In genomic region chr16:29735371-29736008, GRCm38 (mm10) we compare ENCODE assay signal across 8 mouse cellular contexts.
DNase-seq lines count a peak whose midpoint lies in the region; ATAC-seq and TF ChIP-seq lines count a peak whose summit lies in the region.

No protein-coding gene starts in this region.

- H3K4me3 ChIP-seq in lung, postnatal 0 days (ENCODE audit: low read depth, low read length): no peak overlapping the region
- no peak overlapping the region for H3K4me3 ChIP-seq in embryonic facial prominence, embryonic 14.5 days (ENCODE audit: low read depth, low read length)
- no peak overlapping the region for H3K4me3 ChIP-seq in intestine, embryonic 16.5 days (ENCODE audit: low read length)
- H3K4me3 ChIP-seq in neural tube, embryonic 15.5 days (replicated peaks): no peak overlapping the region

- no peak overlapping the region for H3K27ac ChIP-seq in lung, postnatal 0 days (ENCODE audit: low read length)
- H3K27ac ChIP-seq in embryonic facial prominence, embryonic 14.5 days (replicated peaks; ENCODE audit: low read depth, low read length): peak overlapping the region; percentile 65
- H3K27ac ChIP-seq in intestine, embryonic 16.5 days (ENCODE audit: low read length): peak overlapping the region; percentile 79
- no peak overlapping the region for H3K27ac ChIP-seq in neural tube, embryonic 15.5 days (replicated peaks)

- TF ChIP-seq EP300 in lung, postnatal 0 days (IDR thresholded peaks at IDR 0.05): no peak

- H3K4me2 ChIP-seq in lung, postnatal 0 days (replicated peaks; ENCODE audit: low read depth, low read length): no peak overlapping the region
- peak overlapping the region; percentile 44 for H3K4me2 ChIP-seq in embryonic facial prominence, embryonic 14.5 days (ENCODE audit: low read depth, low read length)
- no peak overlapping the region for H3K4me2 ChIP-seq in intestine, embryonic 16.5 days (ENCODE audit: low read depth, low read length)
- peak overlapping the region; percentile 29; the same call in 1 of the 2 replicates for H3K4me2 ChIP-seq in neural tube, embryonic 15.5 days

- WGBS in lung, postnatal 0 days: 25% methylated on average over 12 of the region's 12 CpGs
- WGBS in embryonic facial prominence, embryonic 14.5 days: 4% methylated on average over 12 of the region's 12 CpGs
- 23% methylated on average over 12 of the region's 12 CpGs for WGBS in intestine, embryonic 16.5 days
- 16% methylated on average over 12 of the region's 12 CpGs for WGBS in neural tube, embryonic 15.5 days

- no peak for ATAC-seq in lung, postnatal 0 days
- peak; percentile 32; the same call in 1 of the 2 replicates for ATAC-seq in embryonic facial prominence, embryonic 14.5 days (ENCODE audit: low read depth)
- ATAC-seq in intestine, embryonic 16.5 days: peak; percentile 43
- ATAC-seq in neural tube, embryonic 15.5 days (ENCODE audit: low FRiP score): 0 out of 2 replicates have a peak, but pooled peaks have one; percentile 13
- no peak for ATAC-seq in erythroid progenitor cell, adult 5-6 weeks (replicated peaks; ENCODE audit: low FRiP score, poor library complexity, severe bottlenecking)
- ATAC-seq in CD4-positive, CD25-positive, alpha-beta regulatory T cell, adult 4 months: no peak

- H3K4me1 ChIP-seq in lung, postnatal 0 days (ENCODE audit: insufficient read depth, low read depth, low read length): peaks cover 7% of the 10 kb centered on the region; the same call in 1 of the 2 replicates
- peaks cover 25% of the 10 kb centered on the region for H3K4me1 ChIP-seq in embryonic facial prominence, embryonic 14.5 days (ENCODE audit: control insufficient read depth, insufficient read depth, low read length)
- peaks cover 17% of the 10 kb centered on the region for H3K4me1 ChIP-seq in intestine, embryonic 16.5 days (ENCODE audit: control insufficient read depth, insufficient read depth, low read length)
- peaks cover 19% of the 10 kb centered on the region for H3K4me1 ChIP-seq in neural tube, embryonic 15.5 days

- peak; percentile 35 for TF ChIP-seq CTCF in lung, postnatal 0 days (IDR thresholded peaks at IDR 0.05)

- no peaks in the 10 kb centered on the region for H3K36me3 ChIP-seq in lung, postnatal 0 days (ENCODE audit: insufficient read depth, low read length)
- H3K36me3 ChIP-seq in embryonic facial prominence, embryonic 14.5 days (ENCODE audit: control insufficient read depth, insufficient read depth, low read length): no peaks in the 10 kb centered on the region
- no peaks in the 10 kb centered on the region for H3K36me3 ChIP-seq in intestine, embryonic 16.5 days (ENCODE audit: control insufficient read depth, insufficient read depth, low read length)
- no peaks in the 10 kb centered on the region for H3K36me3 ChIP-seq in neural tube, embryonic 15.5 days

- no peak for DNase-seq in lung, postnatal 0 days (ENCODE audit: low spot score)
- DNase-seq in lung, adult 18-20 months: no peak
- DNase-seq in embryonic facial prominence, embryonic 14.5 days (ENCODE audit: low spot score): peak; percentile 56
- no peak for DNase-seq in yolk sac, embryonic 10.5 days (ENCODE audit: low spot score)

- H3K9me3 ChIP-seq in lung, postnatal 0 days (ENCODE audit: low read length): no peaks in the 10 kb centered on the region
- no peaks in the 10 kb centered on the region for H3K9me3 ChIP-seq in embryonic facial prominence, embryonic 14.5 days (ENCODE audit: control insufficient read depth, low read length)
- no peaks in the 10 kb centered on the region for H3K9me3 ChIP-seq in intestine, embryonic 16.5 days (ENCODE audit: control insufficient read depth, low read length)
- no peaks in the 10 kb centered on the region for H3K9me3 ChIP-seq in neural tube, embryonic 15.5 days (replicated peaks)

- H3K27me3 ChIP-seq in lung, postnatal 0 days (replicated peaks; ENCODE audit: insufficient read depth, low read length): no peaks in the 10 kb centered on the region
- 0 out of 2 replicates have a peak, but pooled peaks cover 10% of the 10 kb centered on the region for H3K27me3 ChIP-seq in embryonic facial prominence, embryonic 14.5 days (replicated peaks; ENCODE audit: control insufficient read depth, insufficient read depth, low read length)
- no peaks in the 10 kb centered on the region for H3K27me3 ChIP-seq in intestine, embryonic 16.5 days (replicated peaks; ENCODE audit: control insufficient read depth, insufficient read depth, low read length)
- peaks cover 65% of the 10 kb centered on the region for H3K27me3 ChIP-seq in neural tube, embryonic 15.5 days (replicated peaks)

- H3K9ac ChIP-seq in lung, postnatal 0 days (replicated peaks; ENCODE audit: low read depth): no peak overlapping the region
- no peak overlapping the region for H3K9ac ChIP-seq in embryonic facial prominence, embryonic 14.5 days (ENCODE audit: low read depth, low read length)
- peak overlapping the region; percentile 39 for H3K9ac ChIP-seq in intestine, embryonic 16.5 days (ENCODE audit: low read depth, low read length)
- no peak overlapping the region for H3K9ac ChIP-seq in neural tube, embryonic 15.5 days (replicated peaks)

Comparison
In these comparisons a context has a peak if more than half of its experiments do, and no peak if none do; other contexts are left out.
1. ATAC-seq: peak in embryonic facial prominence, embryonic 14.5 days (single experiment), intestine, embryonic 16.5 days (single experiment) and neural tube, embryonic 15.5 days (single experiment); none in lung, postnatal 0 days (single experiment), erythroid progenitor cell, adult 5-6 weeks (single experiment) and CD4-positive, CD25-positive, alpha-beta regulatory T cell, adult 4 months (single experiment).
2. H3K27ac ChIP-seq: peak in embryonic facial prominence, embryonic 14.5 days (single experiment) and intestine, embryonic 16.5 days (single experiment); none in lung, postnatal 0 days (single experiment) and neural tube, embryonic 15.5 days (single experiment).
3. H3K4me2 ChIP-seq: peak in embryonic facial prominence, embryonic 14.5 days (single experiment) and neural tube, embryonic 15.5 days (single experiment); none in lung, postnatal 0 days (single experiment) and intestine, embryonic 16.5 days (single experiment).